Mouse (Mus musculus) CD4-positive, CD25-positive, alpha-beta regulatory T cell, adult 2 months (primary cell): Measurements from ENCODE around the gene Cubn.

ENCODE experiments used
- DNase-seq: peaks from one replicate; pipeline ENCODE4 v3.0.0-alpha.2; 2012; ENCODE audit warnings: low read depth, low spot score

The Cubn gene

DNA sequence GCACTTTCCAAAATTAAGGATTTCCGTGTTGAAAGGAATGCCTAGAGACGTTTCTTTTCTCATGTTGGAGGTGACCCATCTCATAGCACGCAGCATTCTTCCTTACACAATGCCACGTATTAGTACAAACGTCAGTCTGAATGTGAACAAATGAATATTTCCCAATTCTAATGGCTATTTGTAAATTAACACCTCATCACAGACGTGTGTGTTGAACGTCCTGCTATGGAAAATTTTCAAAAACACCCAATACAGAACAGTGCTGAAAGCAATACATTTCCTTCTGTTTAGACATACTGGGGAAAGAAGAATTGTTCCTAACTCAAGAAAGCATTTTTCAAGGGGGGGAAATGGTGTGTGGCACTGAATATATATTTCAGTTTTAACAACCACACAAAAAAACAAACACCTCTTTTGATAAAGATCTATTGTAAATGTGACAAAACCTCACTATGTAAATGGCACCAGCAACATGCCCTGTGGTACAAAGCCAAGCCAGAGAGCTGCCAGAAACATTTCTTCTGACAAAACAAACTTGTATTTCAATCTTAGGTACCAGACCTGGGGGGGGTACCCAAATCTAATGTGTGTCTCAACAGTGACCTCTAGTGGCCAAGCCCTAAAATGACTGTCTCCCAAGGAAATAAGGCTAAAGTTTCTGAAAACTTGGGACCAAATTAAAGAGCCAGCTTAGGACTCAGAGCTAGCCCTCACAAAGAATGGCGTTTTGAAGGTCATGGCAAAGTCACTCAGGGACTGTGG, 254.3 kb downstream of the Cubn start:
- DNase-seq = peak; percentile 84

- DNase-seq = no peak
Measured at GRCm38 (mm10) chr2:13235696-13236095, 255.9 kb downstream of the Cubn start.

GRCm38 (mm10) chr2:13234796-13235195, 256.8 kb downstream of the Cubn start:
- no peak for DNase-seq

GRCm38 (mm10) chr2:13233902-13234301, 257.7 kb downstream of the Cubn start:
- DNase-seq = peak; percentile 11

DNA sequence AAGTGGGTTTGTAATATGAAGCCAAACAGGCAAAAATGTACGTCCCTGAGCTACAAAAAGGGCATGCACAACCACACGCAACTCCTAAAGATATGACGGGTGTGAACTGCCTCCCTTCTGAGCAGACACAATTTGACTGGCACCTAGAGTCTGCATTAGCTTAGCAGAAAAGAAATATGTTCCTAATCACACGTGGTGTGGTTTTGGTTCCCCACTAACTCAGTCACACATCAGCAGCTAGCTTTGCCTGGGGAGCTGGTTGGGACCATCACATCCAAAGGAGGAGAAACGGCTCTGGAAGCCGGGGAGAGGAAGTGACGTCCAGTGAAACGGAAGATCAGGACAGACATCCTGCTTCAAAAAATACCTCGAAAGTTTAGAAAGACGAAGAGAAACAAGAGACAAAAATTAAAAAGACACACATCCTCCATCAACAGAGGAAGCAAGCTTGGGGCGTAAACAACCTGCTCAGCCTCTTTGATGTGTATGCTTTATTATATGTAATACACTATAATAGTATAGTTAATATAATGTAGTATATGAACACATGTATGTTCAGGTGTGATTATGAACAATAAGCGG, 258.3 kb downstream of the Cubn start:
- DNase-seq = peak; percentile 49

GRCm38 (mm10) chr2:13232305-13232704, 259.3 kb downstream of the Cubn start:
- DNase-seq = no peak

- DNase-seq = no peak
Measured at GRCm38 (mm10) chr2:13229686-13230085, 261.9 kb downstream of the Cubn start.
